Mouse (Mus musculus) testis, adult 2 months (tissue): Measurements from ENCODE around the gene Pgf.

Source experiments
- CTCF ChIP-seq: fragments of 200-500 bp; IDR thresholded peaks from 2 replicates; pipeline ENCODE4 v1.5.1; 2012; ENCODE audit warnings: low read depth, mild to moderate bottlenecking, inconsistent platforms, low read length, moderate library complexity; ENCODE audit not compliant: control insufficient read depth, insufficient read depth, insufficient replicate concordance
- POLR2A ChIP-seq: fragments of 200-500 bp; IDR thresholded peaks from 2 replicates; pipeline ENCODE4 v1.6.1; 2012; ENCODE audit warnings: low read depth, mild to moderate bottlenecking, inconsistent platforms, low read length, moderate library complexity; ENCODE audit not compliant: control insufficient read depth

DNA sequence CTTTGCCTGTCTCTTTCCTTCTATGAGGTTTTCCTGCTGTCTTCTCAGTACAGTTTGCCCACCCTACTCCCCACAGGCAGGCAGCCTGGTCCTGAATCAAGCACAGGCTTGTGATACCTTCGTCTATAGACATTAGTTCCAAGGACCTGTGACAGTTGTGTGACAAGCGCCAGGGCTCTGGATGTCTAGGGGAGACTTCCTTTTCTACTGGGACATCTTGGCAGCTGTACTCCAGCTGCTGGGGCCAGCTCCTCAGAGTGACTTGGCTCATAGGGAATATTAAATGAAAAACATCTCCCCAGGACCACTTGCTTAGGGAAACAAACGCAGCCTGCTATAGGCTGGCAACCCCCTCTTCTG, 6.7 kb downstream of the Pgf start:
- TF ChIP-seq POLR2A (no peak), CTCF (no peak)
